Comparison of ENCODE assay signal across 8 mouse cellular contexts in genomic region chr8:104631975-104632374, GRCm38 (mm10). TPM values are rescaled to one million over a fixed set of nuclear protein-coding genes. Genes with fewer than 3 reads are reported as not detected.
DNase-seq lines count a peak whose midpoint lies in the region; ATAC-seq lines count a peak whose summit lies in the region.

No protein-coding gene starts in this region.

- ATAC-seq in CD4-positive, CD25-positive, alpha-beta regulatory T cell, adult 4 months, result peak; percentile 10

- peak; percentile 7 to 12 for DNase-seq in kidney, adult 8-10 months
- DNase-seq in kidney, adult 9 months, result no peak
- DNase-seq in forelimb bud, embryonic 11.5 days (ENCODE audit: low read depth, low spot score), result peak; percentile 28
- peak; percentile 10 for DNase-seq in kidney, postnatal 10 days
- DNase-seq in left cerebral cortex, adult 18-20 months (ENCODE audit: low spot score in 2 of 2), result no peak
- no peak for DNase-seq in frontal cortex, postnatal 36 days (ENCODE audit: low spot score in 2 of 2)
- DNase-seq in frontal cortex, postnatal 10 days (ENCODE audit: low spot score in 2 of 2), result no peak

RNA-seq across cellular contexts. Expression of gene Rrad, which starts 0.8 kb away (rescaled TPM):
- polyA plus RNA-seq in CD4-positive, CD25-positive, alpha-beta regulatory T cell, adult 4 months (2017; shearing (Covaris generic)), result 10 to 100 TPM; 12.1 to 12.8 TPM
- 1 to 10 TPM; 3.4 to 5.2 TPM for total RNA-seq in left cerebral cortex, adult 18-20 months (2021)

RNA-seq across cellular contexts. Expression of gene Cdh16, which starts 7.8 kb away (rescaled TPM):
- not detected for polyA plus RNA-seq in CD4-positive, CD25-positive, alpha-beta regulatory T cell, adult 4 months (2017; shearing (Covaris generic))
- total RNA-seq in left cerebral cortex, adult 18-20 months (2021), result not detected

RNA-seq across cellular contexts. Expression of gene Ciao2b, which starts 9.8 kb away (rescaled TPM):
- polyA plus RNA-seq in CD4-positive, CD25-positive, alpha-beta regulatory T cell, adult 4 months (2017; shearing (Covaris generic)), result 100 to 1,000 TPM; 113 to 122 TPM
- total RNA-seq in left cerebral cortex, adult 18-20 months (2021), result 10 to 100 TPM; 30.0 to 35.5 TPM

RNA-seq across cellular contexts. Expression of gene Pdp2, which starts 40.7 kb away (rescaled TPM):
- 10 to 100 TPM; 21.4 to 28.3 TPM for polyA plus RNA-seq in CD4-positive, CD25-positive, alpha-beta regulatory T cell, adult 4 months (2017; shearing (Covaris generic))
- total RNA-seq in left cerebral cortex, adult 18-20 months (2021), result 1 to 10 TPM; 7.7 to 8.9 TPM

Comparison
In these comparisons a context has a peak if more than half of its experiments do, and no peak if none do; other contexts are left out.
1. DNase-seq: peak in kidney, adult 8-10 months (2 of 2), forelimb bud, embryonic 11.5 days (single experiment) and kidney, postnatal 10 days (single experiment); none in kidney, adult 9 months (single experiment), left cerebral cortex, adult 18-20 months (0 of 2), frontal cortex, postnatal 36 days (0 of 2) and frontal cortex, postnatal 10 days (0 of 2).